Mouse (Mus musculus): Measurements from ENCODE around the gene Psg16. TPM values are rescaled to one million over a fixed set of nuclear protein-coding genes. Genes with fewer than 3 reads are reported as not detected.
"Not testable (repeated sequence)": the region's sequence is repeated elsewhere in the genome, so short reads cannot be mapped to it uniquely, and the experiment has no call there.

Gene Psg16
- polyA plus RNA-seq, 1 experiment from 2014 or later = 0.20 TPM

DNA sequence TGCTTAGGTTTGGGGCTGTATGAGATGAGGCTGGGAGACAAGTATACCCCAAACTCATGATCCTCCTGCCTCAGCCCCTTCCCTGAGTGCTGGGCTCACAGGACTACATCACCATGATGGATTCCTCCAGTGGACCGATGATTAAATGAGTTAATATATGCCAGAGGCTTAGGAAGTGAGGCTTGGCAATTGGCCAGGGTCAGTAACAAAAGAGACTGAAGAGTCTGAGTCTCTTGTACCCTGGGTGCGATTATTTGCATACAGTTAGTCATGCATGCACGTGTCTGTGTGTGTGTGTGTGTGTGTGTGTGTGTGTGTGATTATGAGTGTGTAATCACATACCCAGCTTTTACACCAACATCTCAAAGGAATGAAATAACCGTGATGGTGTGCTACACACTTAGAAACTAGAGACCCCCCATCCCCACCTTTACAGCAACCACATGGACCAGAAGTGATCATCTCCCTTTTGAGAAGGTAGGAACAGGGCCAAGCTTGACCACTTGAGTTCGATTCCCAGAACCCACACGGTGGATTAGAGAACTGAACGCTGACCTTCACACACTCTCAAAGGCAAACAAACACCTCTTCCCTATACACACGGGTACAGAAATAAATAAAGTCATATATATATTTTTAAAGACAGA is 14.9 kb upstream of the Psg16 start:
- peaks cover 49% of the 10 kb centered on the region for H3K4me1 ChIP-seq (replicated peaks)
- peaks cover 53% of the 10 kb centered on the region for H3K27me3 ChIP-seq (ENCODE audit: insufficient read depth, poor library complexity, severe bottlenecking)
- H3K9me3 ChIP-seq = peaks cover 7% of the 10 kb centered on the region; the same call in 1 of the 2 replicates
- WGBS = 76% methylated on average over 8 of the region's 8 CpGs
- H3K36me3 ChIP-seq = no peaks in the 10 kb centered on the region
- peak overlapping the region; percentile 30 for H3K4me3 ChIP-seq
- peak overlapping the region; percentile 84 for H3K27ac ChIP-seq
- peak; percentile 1 for DNase-seq (ENCODE audit: low spot score)

DNA sequence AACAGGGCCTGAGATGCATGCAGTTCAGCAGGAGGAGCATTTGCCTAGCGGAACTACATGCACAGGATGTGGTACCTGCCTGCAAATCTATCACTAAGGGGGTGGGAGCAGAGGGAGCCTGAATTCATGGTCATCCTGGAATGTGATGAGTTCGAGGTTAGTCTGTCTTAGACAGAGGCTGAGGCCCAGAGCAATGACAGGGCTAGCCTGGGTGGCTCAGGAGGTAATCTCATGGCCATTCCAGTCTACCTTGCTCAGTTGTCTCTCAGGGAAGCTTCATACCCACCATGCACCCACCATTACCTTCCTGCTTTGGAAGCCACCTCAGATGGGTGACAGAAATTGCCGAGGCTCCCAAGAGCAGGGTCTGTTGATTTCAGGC is 14.4 kb upstream of the Psg16 start:
- Histone ChIP-seq H3K36me3 (no peaks in the 10 kb centered on the region), H3K4me3 (no peak overlapping the region), H3K27ac (no peak overlapping the region), H3K4me1 (replicated peaks) (peaks cover 49% of the 10 kb centered on the region), H3K27me3 (ENCODE audit: insufficient read depth, poor library complexity, severe bottlenecking) (peaks cover 53% of the 10 kb centered on the region), H3K9me3 (0 out of 2 replicates have a peak, but pooled peaks cover 7% of the 10 kb centered on the region)
- WGBS = 82% methylated on average over 3 of the region's 3 CpGs
- peak; percentile 1 for DNase-seq (ENCODE audit: low spot score)

DNA sequence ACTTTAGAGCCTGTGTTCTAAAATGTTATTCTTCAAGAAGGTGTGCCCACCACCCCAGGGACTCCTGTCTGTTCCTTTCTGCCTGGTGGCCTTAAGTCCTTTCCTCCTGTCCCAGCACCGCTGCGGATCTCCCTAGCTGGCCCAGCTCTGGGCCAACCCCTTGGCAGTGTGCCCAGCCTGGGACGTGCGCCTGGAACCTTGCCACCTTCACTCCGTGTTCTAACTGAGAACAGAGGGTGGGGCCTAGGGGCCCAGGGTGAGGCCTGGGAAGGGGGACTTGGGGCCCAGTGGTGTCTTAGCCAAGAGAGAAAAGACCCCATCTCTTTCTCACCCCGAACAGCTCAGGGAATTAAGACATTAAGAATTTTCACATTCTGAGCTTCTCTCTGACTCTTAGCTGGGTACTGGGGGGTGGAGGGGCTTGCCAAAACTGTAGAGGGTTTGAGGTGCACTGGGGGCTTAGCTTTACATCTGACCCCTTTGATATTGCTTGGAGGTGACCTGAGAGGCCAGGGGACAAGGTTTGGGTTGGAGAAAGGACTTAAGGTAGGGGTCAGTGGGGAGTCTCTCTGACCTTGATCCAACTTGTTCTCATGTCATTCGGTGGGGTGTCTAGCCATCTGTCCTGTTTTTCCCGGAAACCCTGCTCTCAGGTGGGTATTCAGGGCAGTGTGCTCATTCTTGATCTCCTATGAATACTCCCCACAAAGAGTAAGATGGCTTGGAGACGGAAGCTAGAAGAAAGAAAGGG is 13.6 kb upstream of the Psg16 start:
- 0 out of 2 replicates have a peak, but pooled peaks cover 7% of the 10 kb centered on the region for H3K9me3 ChIP-seq
- peaks cover 49% of the 10 kb centered on the region for H3K4me1 ChIP-seq (replicated peaks)
- no peak overlapping the region for H3K4me3 ChIP-seq
- DNase-seq (ENCODE audit: low spot score) = peak; percentile 2
- H3K27ac ChIP-seq = peak overlapping the region; percentile 45; the same call in 1 of the 2 replicates
- 83% methylated on average over 9 of the region's 9 CpGs for WGBS
- H3K36me3 ChIP-seq = no peaks in the 10 kb centered on the region
- peaks cover 53% of the 10 kb centered on the region for H3K27me3 ChIP-seq (ENCODE audit: insufficient read depth, poor library complexity, severe bottlenecking)

DNA sequence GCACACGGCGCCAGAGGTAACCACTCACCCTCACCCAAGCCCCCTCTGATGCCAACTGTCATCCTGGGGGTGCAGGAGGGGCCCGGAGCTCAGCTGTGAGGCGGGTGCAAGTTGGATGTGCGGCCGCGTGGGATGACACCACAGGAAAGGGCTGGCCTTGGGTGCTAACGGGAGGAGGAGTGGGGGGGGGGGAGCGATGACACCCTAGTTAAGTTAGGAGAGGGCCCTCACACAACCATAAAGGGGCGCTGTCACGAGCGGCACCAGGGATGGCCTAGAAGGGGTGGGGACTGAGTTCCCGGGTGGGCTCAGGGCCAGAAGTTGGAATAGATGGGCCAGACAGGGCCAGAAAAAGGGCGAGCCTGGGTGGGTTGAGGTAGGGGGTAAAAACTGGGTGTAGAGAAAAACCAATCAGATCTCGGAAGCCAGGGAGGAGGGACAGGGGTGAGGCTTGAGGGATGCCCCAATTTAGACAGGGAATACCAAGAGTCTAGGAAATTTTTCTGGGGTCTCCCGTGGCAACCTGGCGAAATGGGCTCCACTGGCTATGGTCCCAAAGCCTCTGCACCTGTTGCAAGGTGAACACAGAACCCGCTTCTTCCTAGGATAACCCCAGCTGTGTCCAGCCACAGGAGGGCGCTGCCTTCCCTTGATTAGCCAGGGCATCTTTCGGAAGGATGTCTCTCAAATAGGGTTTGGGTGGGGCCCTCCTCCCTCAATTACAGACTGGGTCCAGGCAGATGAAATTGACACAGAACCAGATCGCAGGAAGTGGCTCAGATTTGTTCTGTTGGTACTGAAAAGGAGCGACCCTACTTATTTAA is 12.8 kb upstream of the Psg16 start:
- no peak overlapping the region for H3K27ac ChIP-seq
- DNase-seq (ENCODE audit: low spot score) = peak; percentile 1
- WGBS = 84% methylated on average over 22 of the region's 22 CpGs

DNA sequence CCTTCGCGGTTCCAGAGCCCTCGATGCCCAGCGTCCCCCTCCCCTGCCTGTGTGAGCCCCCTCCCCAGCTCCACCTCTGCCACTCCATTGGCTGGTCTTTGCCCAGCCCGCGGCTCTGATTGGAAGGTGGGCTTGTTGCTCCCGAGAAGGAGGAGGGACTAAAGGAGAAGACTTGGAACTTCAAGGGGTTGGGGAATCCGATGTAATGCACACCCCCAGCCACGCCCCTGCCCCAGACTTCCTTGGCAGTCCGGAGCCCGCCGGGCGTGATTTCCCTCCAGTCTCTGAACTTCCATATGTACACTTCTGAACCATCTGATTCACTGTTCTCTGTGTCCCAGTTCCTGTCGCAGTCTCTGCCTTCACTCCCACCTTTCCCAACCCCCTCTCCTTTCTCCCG is 11.5 kb upstream of the Psg16 start, which contains the start of gene Hif3a:
Gene Hif3a (minus strand): TSS at position 39 of the 400 bp plus-strand sequence.
- peaks cover 35% of the 10 kb centered on the region for H3K27me3 ChIP-seq (ENCODE audit: insufficient read depth, poor library complexity, severe bottlenecking)
- no peaks in the 10 kb centered on the region for H3K36me3 ChIP-seq
- H3K4me1 ChIP-seq (replicated peaks) = peaks cover 36% of the 10 kb centered on the region
- H3K27ac ChIP-seq = peak within 1 kb of the TSS; percentile 77
- H3K4me3 ChIP-seq = peak within 1 kb of the TSS; percentile 55
- H3K9me3 ChIP-seq = no peaks in the 10 kb centered on the region
- WGBS = 2% methylated on average over 15 of the region's 15 CpGs
- peak; percentile 85 for DNase-seq (ENCODE audit: low spot score)

More for the DNA sequence above, 12.8 kb upstream of the Psg16 start:
- no peak overlapping the region for H3K4me3 ChIP-seq
- peaks cover 46% of the 10 kb centered on the region for H3K4me1 ChIP-seq (replicated peaks)
- H3K9me3 ChIP-seq = 0 out of 2 replicates have a peak, but pooled peaks cover 3% of the 10 kb centered on the region
- no peaks in the 10 kb centered on the region for H3K36me3 ChIP-seq
- peaks cover 48% of the 10 kb centered on the region for H3K27me3 ChIP-seq (ENCODE audit: insufficient read depth, poor library complexity, severe bottlenecking)

DNA sequence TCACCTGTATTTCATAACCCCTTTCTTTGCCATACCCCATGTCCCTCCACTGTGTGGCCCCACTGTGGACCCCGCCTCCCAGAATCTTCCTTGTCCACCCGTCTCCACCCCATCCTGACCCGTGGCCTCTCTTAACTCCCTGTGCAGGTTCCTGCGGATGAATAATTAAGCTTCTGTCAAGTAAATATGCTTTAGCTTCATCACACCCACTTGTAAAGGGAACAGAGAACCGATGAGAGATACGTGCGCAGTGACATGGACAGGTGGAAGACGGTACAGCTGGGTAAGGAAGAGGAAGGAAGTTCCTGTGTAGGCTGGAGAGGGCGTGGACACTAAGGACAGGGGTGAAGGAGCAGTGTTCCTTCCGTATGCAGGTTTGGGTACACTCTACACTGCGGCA is 11.0 kb upstream of the Psg16 start:
- 21% methylated on average over 11 of the region's 11 CpGs for WGBS
- peaks cover 35% of the 10 kb centered on the region for H3K27me3 ChIP-seq (ENCODE audit: insufficient read depth, poor library complexity, severe bottlenecking)
- H3K4me1 ChIP-seq (replicated peaks) = peaks cover 34% of the 10 kb centered on the region
- H3K4me3 ChIP-seq = peak overlapping the region; percentile 55
- DNase-seq (ENCODE audit: low spot score) = no peak
- H3K9me3 ChIP-seq = no peaks in the 10 kb centered on the region
- no peaks in the 10 kb centered on the region for H3K36me3 ChIP-seq
- H3K27ac ChIP-seq = 0 out of 2 replicates have a peak overlapping the region, but pooled peaks have one; percentile 77

DNA sequence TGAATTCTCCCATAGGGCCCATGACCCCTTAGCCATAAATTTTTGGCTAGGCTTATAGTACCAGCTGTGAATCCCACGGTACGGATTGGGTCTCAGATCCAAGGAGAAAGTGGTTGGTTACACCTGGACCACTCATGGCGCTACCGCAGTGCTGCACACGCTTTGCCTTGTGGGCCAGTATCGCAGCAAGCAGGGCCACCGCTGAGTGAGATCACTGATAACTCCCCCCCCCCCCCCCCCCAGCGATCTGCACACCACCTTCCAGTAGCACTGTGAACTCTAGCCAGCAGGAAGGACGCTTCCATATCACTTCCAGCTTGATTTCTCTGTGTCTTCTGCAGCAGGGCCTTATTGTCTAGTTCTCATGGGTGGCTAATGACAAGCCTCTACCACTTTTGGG is 8.2 kb upstream of the Psg16 start:
- DNase-seq (ENCODE audit: low spot score) = no peak
- no peaks in the 10 kb centered on the region for H3K9me3 ChIP-seq
- WGBS = 87% methylated on average over 9 of the region's 9 CpGs

DNA sequence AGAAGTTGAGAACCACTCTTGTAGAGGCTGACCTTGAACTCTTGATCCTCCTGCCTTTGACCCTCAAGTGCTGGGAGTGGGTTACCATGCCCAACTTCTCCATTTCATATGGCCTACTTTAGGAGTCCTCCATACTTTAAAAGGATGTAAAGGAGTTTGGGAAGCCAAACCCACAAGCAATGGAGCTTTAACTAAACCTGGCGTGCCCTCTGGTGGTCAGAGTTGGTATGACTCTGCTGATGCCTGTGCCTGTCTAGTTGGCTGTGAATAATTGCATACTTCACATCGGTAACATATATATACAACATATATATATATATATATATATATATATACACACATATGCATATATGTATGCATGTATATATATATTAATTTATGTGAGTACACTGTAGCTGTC is 7.4 kb upstream of the Psg16 start:
- peaks cover 20% of the 10 kb centered on the region for H3K27me3 ChIP-seq (ENCODE audit: insufficient read depth, poor library complexity, severe bottlenecking)
- H3K4me1 ChIP-seq (replicated peaks) = peaks cover 18% of the 10 kb centered on the region
- WGBS = 27% methylated on average over 2 of the region's 2 CpGs
- DNase-seq (ENCODE audit: low spot score) = peak; percentile 75
- no peaks in the 10 kb centered on the region for H3K36me3 ChIP-seq
- H3K4me3 ChIP-seq = no peak overlapping the region
- no peak overlapping the region for H3K27ac ChIP-seq
- no peaks in the 10 kb centered on the region for H3K9me3 ChIP-seq

More for the DNA sequence above, 8.2 kb upstream of the Psg16 start:
- H3K4me1 ChIP-seq (replicated peaks) = peaks cover 18% of the 10 kb centered on the region
- no peak overlapping the region for H3K27ac ChIP-seq
- H3K4me3 ChIP-seq = no peak overlapping the region
- H3K27me3 ChIP-seq (ENCODE audit: insufficient read depth, poor library complexity, severe bottlenecking) = peaks cover 27% of the 10 kb centered on the region
- no peaks in the 10 kb centered on the region for H3K36me3 ChIP-seq

DNA sequence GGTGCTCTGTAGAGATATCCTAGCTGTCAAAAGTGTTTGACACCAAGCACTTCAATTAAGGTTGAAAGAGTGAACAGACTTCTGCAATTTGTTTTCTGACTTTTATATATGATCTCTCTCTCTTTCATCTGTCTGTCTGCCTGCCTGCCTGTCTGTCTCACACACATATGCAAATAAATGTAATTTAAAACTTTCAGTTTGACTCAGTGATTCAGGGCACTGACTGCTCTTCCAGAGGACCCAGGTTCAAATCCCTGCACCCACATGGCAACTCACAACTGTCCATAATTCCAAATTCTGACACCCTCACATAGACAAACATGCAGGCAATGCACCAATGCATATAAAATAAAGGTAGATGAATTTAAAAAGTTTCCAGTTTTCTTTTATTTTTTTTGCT is 6.8 kb upstream of the Psg16 start:
- Histone ChIP-seq H3K4me1 (replicated peaks) (peaks cover 13% of the 10 kb centered on the region), H3K36me3 (no peaks in the 10 kb centered on the region), H3K27me3 (ENCODE audit: insufficient read depth, poor library complexity, severe bottlenecking) (peaks cover 14% of the 10 kb centered on the region), H3K4me3 (no peak overlapping the region), H3K9me3 (no peaks in the 10 kb centered on the region), H3K27ac (no peak overlapping the region)
- DNase-seq (ENCODE audit: low spot score) = no peak

DNA sequence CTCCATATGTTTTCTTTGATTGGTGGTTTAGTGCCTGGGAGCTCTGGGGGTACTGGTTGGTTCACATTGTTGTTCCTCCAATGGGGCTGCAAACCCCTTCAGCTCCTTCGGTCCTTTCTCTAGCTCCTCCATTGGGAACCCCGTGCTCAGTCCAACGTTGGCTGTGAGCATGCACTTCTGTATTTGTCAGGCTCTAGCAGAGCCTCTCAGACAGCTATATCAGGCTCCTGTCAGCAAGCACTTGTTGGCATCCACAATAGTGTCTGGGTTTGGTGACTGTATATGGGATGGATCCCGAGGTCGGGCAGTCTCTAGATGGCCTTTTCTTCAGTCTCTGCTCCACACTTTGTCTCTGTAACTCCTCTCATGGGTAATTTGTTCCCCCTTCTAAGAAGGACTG is 6.2 kb upstream of the Psg16 start:
- WGBS = 64% methylated on average over 5 of the region's 5 CpGs
- not testable (repeated sequence) for H3K4me1 ChIP-seq (replicated peaks); H3K4me3 ChIP-seq; H3K36me3 ChIP-seq; H3K27ac ChIP-seq; DNase-seq (ENCODE audit: low spot score); H3K9me3 ChIP-seq
- peaks cover 12% of the 10 kb centered on the region for H3K27me3 ChIP-seq (ENCODE audit: insufficient read depth, poor library complexity, severe bottlenecking)

DNA sequence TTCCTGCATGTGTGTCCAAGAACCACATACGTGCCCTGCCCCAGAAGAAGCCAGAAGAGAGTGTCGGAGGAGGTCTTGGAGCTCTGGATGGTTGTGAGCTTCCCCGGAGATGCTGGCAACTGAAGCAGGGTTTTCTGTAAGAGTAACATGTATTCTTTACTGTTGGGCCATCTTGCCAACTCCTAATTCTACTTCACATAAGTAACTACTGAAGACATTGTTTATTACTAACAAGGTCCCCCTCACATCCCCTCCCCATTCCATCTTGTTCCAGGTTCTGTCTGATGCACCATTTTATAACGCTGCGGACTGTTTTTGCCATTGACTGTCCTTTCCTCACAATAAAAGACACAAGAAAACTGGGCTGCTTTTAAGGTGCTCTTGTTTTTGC is 332 bp upstream of the Psg16 start:
- H3K36me3 ChIP-seq = no peaks in the 10 kb centered on the region
- H3K27ac ChIP-seq = no peak overlapping the region
- H3K4me3 ChIP-seq = no peak overlapping the region
- 0 out of 2 replicates have a peak, but pooled peaks cover 5% of the 10 kb centered on the region for H3K9me3 ChIP-seq
- DNase-seq (ENCODE audit: low spot score) = peak; percentile 0
- H3K27me3 ChIP-seq (ENCODE audit: insufficient read depth, poor library complexity, severe bottlenecking) = no peaks in the 10 kb centered on the region
- WGBS = 58% methylated on average over 5 of the region's 5 CpGs
- no peaks in the 10 kb centered on the region for H3K4me1 ChIP-seq (replicated peaks)

DNA sequence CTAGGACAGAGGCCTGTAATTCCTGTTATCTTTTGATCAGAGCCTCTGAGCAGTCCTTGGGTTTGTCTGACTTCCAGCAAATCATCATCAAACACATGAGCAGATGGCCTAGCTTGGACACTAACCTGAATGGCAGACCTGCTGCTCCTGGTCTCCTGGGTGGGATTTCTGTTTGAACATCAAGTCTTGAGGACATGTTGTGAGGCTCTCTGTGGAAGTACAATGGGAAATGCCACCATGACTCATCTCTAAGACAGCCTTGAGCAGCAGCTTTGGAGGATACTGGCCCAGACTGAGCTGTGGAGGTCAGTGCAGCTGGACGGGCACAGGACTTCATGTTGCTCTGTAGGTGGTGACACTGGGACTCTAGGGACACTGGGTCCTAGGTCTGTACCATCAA is 2.7 kb downstream of the Psg16 start:
- Histone ChIP-seq H3K27me3 (ENCODE audit: insufficient read depth, poor library complexity, severe bottlenecking) (no peaks in the 10 kb centered on the region), H3K4me3 (no peak overlapping the region), H3K4me1 (replicated peaks) (no peaks in the 10 kb centered on the region; the same call in 1 of the 2 replicates), H3K27ac (no peak overlapping the region), H3K36me3 (no peaks in the 10 kb centered on the region), H3K9me3 (0 out of 2 replicates have a peak, but pooled peaks cover 13% of the 10 kb centered on the region)
- WGBS = 86% methylated on average over 1 of the region's 1 CpGs
- DNase-seq (ENCODE audit: low spot score) = no peak
